Mouse (Mus musculus): ENCODE data around the gene Gm20388. TPM values are rescaled to one million over a fixed set of nuclear protein-coding genes. Genes with fewer than 3 reads are reported as not detected.

Gene Gm20388
- polyA plus RNA-seq, 1 experiment from 2014 or later, result not detected

DNA sequence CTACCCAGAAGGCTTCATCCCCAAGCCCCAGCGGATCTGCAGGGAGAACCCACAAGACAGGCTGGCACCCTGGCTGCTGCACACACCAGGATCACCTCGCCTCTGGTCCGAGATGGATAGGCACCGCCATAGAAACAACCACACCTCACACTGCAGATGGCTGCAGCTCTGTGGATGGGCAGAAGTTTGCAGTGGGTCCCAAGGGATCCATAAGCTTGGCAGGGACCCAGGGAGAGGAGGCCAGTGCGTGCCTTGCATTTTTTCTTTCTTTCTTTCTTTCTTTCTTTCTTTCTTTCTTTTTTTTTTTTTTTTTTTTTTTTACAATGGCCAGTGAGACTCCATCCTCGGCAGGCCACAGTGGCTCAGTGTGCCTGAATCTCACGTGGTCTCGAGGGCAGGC lies 1360.9 kb downstream of the Gm20388 start:
- H3K27me3 ChIP-seq, result peaks cover 9% of the 10 kb centered on the region
- H3K4me3 ChIP-seq, result no peak overlapping the region
- no peak overlapping the region for H3K9ac ChIP-seq
- H3K27ac ChIP-seq, result no peak overlapping the region
- 75% methylated on average over 8 of the region's 8 CpGs for WGBS
- ATAC-seq (replicated peaks; ENCODE audit: insufficient number of reproducible peaks, insufficient read depth, low FRiP score, low read depth), result no peak
- H3K4me2 ChIP-seq, result no peak overlapping the region
- no peaks in the 10 kb centered on the region for H3K9me3 ChIP-seq (replicated peaks)
- H3K4me1 ChIP-seq (replicated peaks), result peaks cover 4% of the 10 kb centered on the region
- no peaks in the 10 kb centered on the region for H3K36me3 ChIP-seq

DNA sequence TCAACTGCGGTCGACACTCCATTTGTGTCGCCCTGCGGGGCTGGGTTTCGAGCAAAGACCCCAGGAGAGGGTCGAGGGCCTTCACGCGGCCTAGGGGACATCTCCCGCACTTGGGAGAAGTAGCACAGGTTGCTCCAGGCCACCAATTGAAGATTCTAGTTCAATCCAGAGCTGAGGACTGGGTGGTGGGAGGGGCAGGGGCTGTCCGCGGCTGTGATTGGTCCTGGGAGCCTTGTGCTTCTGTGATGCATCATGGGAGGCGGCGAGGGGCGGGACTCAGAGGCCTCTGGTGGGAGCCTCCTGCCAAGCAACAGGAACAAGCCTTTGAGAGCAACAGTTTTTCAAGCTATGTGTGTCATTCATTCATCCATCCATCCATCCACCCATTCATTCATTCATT lies 1362.6 kb downstream of the Gm20388 start:
- Histone ChIP-seq H3K27me3 (peaks cover 9% of the 10 kb centered on the region), H3K4me2 (peak overlapping the region; percentile 48), H3K36me3 (no peaks in the 10 kb centered on the region), H3K4me1 (replicated peaks) (peaks cover 4% of the 10 kb centered on the region), H3K27ac (no peak overlapping the region), H3K4me3 (peak overlapping the region; percentile 25; the same call in 1 of the 2 replicates), H3K9me3 (replicated peaks) (no peaks in the 10 kb centered on the region), H3K9ac (no peak overlapping the region)
- WGBS, result 53% methylated on average over 14 of the region's 14 CpGs
- no peak for ATAC-seq (replicated peaks; ENCODE audit: insufficient number of reproducible peaks, insufficient read depth, low FRiP score, low read depth)

DNA sequence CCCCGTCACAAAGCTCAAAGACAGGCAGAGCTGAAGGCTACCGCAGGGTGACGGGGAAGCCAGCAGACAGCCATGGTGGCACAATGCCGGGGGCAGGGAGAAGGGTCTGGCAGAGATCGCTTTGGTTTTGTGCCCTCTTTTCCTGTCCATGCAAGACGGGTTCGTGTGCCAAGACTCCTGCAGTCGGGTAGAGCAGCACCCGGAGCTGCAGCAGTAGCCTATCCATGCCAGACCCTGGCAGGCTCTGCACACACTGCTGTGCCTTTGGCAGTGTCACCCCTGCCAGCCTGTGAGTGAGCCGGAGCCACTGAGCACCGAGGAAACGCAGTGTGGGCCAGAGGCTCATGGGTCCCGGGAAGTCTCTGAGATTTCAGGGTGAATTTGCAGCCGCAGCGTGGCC lies 1363.0 kb downstream of the Gm20388 start:
- Histone ChIP-seq H3K27me3 (peaks cover 9% of the 10 kb centered on the region), H3K4me1 (replicated peaks) (peaks cover 4% of the 10 kb centered on the region), H3K36me3 (no peaks in the 10 kb centered on the region), H3K4me2 (no peak overlapping the region), H3K27ac (no peak overlapping the region), H3K4me3 (no peak overlapping the region), H3K9ac (no peak overlapping the region), H3K9me3 (replicated peaks) (no peaks in the 10 kb centered on the region)
- 79% methylated on average over 15 of the region's 15 CpGs for WGBS
- ATAC-seq (replicated peaks; ENCODE audit: insufficient number of reproducible peaks, insufficient read depth, low FRiP score, low read depth), result no peak

DNA sequence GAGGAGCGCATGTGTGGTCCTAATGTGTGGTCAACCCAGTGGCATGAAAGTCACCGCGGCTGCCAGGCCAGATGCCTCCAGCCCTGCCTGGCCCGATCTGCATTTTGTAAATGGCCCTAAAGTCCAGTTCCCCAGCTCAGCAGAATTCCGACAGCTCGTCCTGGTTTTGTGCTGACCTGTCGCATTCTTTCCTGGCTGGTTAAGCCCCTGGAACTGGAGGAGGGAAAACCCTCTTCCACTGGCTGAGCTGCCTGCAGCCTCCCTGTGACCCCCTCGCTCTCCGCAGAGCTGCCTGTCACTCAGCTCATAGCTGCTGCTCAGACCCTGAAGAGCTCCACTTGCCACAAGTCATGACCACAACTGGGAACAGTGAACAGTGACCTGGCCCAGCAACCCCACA lies 1369.8 kb downstream of the Gm20388 start:
- no peak overlapping the region for H3K27ac ChIP-seq
- WGBS, result 49% methylated on average over 9 of the region's 9 CpGs

DNA sequence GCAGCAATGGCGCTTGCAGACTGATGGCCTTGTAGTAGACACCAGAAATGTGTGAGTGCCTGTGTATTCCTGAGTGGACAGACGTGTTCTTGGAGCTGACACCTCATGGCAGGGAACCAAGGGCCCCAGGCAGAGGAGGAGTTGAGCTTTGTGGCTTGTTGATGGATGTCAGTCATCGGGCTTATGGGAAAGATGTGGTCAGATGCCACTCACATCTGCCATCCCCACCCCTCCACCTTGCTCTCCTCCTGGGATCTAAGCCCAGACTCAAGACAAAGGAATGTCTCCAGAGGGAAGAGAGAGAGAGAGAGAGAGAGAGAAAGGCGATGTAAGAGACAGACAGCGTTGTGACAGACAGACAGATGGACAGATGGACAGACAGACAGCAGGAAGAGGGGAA lies 1378.7 kb downstream of the Gm20388 start:
- H3K4me1 ChIP-seq (replicated peaks), result peaks cover 23% of the 10 kb centered on the region
- no peak for ATAC-seq (replicated peaks; ENCODE audit: insufficient number of reproducible peaks, insufficient read depth, low FRiP score, low read depth)
- H3K4me2 ChIP-seq, result no peak overlapping the region
- no peaks in the 10 kb centered on the region for H3K36me3 ChIP-seq
- H3K27ac ChIP-seq, result no peak overlapping the region
- no peak overlapping the region for H3K4me3 ChIP-seq
- no peaks in the 10 kb centered on the region for H3K9me3 ChIP-seq (replicated peaks)
- no peak overlapping the region for H3K9ac ChIP-seq
- peaks cover 6% of the 10 kb centered on the region; the same call in 1 of the 2 replicates for H3K27me3 ChIP-seq
- 79% methylated on average over 5 of the region's 5 CpGs for WGBS

More for the DNA sequence above, 1369.8 kb downstream of the Gm20388 start:
- no peak overlapping the region for H3K9ac ChIP-seq
- H3K36me3 ChIP-seq, result no peaks in the 10 kb centered on the region
- H3K27me3 ChIP-seq, result no peaks in the 10 kb centered on the region; the same call in 1 of the 2 replicates
- no peak overlapping the region for H3K4me3 ChIP-seq
- no peak for ATAC-seq (replicated peaks; ENCODE audit: insufficient number of reproducible peaks, insufficient read depth, low FRiP score, low read depth)
- no peak overlapping the region for H3K4me2 ChIP-seq
- H3K4me1 ChIP-seq (replicated peaks), result peaks cover 5% of the 10 kb centered on the region; the same call in 1 of the 2 replicates
- H3K9me3 ChIP-seq (replicated peaks), result no peaks in the 10 kb centered on the region

DNA sequence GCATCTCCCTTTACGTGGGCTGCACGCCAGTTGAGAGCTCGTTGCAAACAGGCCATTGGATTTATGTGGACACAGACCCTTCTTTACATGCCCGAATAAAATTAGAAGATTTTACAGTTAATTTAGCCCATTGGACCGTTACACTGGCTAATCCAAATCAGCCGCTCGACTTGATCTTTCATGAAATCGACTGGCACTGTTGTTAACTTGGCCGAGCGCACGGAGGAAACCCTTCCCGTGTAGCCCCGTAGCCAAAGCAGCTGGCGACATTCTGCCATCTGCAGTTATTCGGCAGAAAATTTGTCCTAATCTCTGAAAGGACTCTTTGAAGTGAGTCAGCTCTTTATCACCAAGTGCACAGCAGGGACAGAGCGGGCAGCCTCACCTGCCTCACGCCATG lies 1379.9 kb downstream of the Gm20388 start:
- Histone ChIP-seq H3K36me3 (no peaks in the 10 kb centered on the region), H3K4me2 (no peak overlapping the region), H3K9ac (no peak overlapping the region), H3K27me3 (peaks cover 6% of the 10 kb centered on the region; the same call in 1 of the 2 replicates), H3K9me3 (replicated peaks) (no peaks in the 10 kb centered on the region), H3K4me3 (no peak overlapping the region), H3K4me1 (replicated peaks) (peaks cover 31% of the 10 kb centered on the region), H3K27ac (no peak overlapping the region)
- no peak for ATAC-seq (replicated peaks; ENCODE audit: insufficient number of reproducible peaks, insufficient read depth, low FRiP score, low read depth)
- 83% methylated on average over 17 of the region's 17 CpGs for WGBS

DNA sequence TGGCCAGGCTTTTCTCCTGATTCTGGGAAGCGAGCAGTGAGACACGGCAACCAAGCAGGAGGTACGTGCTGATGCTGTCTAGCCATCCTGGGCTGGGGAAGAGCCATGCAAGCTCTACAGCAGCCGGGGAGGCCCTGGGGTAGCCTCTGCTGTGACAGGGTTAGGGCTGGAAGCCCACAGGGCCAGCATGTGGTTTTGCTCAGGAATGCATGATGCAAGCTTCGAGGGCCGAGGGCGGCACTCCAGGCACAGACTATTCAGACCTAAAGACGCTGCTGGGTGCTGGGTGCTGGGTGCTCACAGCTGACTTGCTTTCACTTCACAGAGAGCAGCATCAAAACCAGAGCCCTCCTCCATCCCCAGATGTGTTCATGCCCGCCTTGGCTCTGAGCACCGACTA lies 1382.8 kb downstream of the Gm20388 start:
- 88% methylated on average over 10 of the region's 10 CpGs for WGBS
- Histone ChIP-seq H3K27me3 (peaks cover 6% of the 10 kb centered on the region; the same call in 1 of the 2 replicates), H3K9me3 (replicated peaks) (no peaks in the 10 kb centered on the region), H3K9ac (no peak overlapping the region), H3K4me1 (replicated peaks) (peaks cover 16% of the 10 kb centered on the region), H3K4me2 (no peak overlapping the region), H3K27ac (no peak overlapping the region), H3K36me3 (no peaks in the 10 kb centered on the region), H3K4me3 (no peak overlapping the region)
- no peak for ATAC-seq (replicated peaks; ENCODE audit: insufficient number of reproducible peaks, insufficient read depth, low FRiP score, low read depth)

DNA sequence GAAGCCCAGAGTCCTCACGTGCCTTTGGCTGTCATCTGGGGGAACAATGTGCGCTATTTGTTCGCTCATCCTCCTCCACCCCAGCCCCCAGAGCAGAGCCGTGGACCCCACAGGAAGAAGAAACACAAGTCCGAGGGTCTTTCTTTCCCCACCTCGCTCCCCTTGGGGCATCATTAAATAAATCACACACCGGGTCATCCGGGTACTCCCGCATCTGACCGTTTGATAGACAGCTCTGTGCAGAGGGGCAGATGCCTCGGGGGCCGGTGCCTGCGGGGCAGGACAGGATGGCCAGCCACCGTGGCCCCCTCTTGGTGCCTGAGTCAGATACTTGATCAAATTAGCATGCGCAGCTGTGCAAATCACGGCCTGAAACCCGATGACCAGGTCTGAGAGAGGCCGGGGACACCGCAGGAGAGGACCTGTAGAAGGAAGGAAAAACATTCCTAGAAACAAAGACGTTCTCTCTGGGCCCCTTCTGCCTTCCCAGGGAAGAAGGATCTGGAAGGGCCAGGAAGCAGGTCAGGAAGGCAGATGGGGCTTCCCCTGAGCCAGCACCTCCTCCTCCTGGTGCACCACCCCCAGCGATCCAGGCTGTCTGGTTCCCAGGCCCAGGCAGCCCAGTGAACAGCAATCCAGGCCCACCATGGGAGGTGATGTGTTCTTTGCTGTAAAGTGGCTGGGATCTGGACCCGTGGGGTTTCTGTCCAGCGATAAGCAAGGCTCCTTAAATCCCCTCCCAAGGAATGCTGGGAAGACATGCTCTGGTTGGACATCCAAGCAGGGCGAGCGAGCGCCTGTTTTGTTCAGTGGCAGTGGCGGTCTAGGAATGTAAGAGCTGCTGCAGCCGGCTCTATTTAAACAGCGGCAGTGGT lies 1383.8 kb downstream of the Gm20388 start:
- WGBS, result 40% methylated on average over 29 of the region's 29 CpGs
- ATAC-seq (replicated peaks; ENCODE audit: insufficient number of reproducible peaks, insufficient read depth, low FRiP score, low read depth), result peak; percentile 48; the same call in 1 of the 2 replicates
- Histone ChIP-seq H3K9ac (no peak overlapping the region), H3K27me3 (peaks cover 6% of the 10 kb centered on the region; the same call in 1 of the 2 replicates), H3K9me3 (replicated peaks) (no peaks in the 10 kb centered on the region), H3K36me3 (no peaks in the 10 kb centered on the region), H3K27ac (no peak overlapping the region), H3K4me2 (peak overlapping the region; percentile 9; the same call in 1 of the 2 replicates), H3K4me1 (replicated peaks) (peaks cover 16% of the 10 kb centered on the region), H3K4me3 (no peak overlapping the region)

DNA sequence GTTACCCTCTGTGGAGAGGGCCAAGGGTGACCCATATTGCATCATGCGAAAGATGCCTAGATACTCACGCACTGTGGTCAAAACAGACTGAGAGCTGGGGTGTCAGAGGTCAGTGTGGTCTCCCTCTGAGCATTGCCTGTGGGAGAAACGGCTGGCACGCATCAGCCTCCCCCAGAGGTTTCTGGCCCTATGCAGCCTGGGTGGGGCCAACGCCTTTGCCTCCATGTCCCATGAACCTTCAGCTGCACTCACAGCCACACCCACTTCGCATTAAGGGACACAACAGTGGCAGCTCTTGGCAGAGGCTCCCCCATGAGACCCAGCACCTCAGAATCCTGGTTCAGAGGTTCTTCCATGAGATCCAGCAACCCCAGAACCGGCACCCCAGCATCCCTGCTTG lies 1385.4 kb downstream of the Gm20388 start:
- H3K9ac ChIP-seq, result no peak overlapping the region

DNA sequence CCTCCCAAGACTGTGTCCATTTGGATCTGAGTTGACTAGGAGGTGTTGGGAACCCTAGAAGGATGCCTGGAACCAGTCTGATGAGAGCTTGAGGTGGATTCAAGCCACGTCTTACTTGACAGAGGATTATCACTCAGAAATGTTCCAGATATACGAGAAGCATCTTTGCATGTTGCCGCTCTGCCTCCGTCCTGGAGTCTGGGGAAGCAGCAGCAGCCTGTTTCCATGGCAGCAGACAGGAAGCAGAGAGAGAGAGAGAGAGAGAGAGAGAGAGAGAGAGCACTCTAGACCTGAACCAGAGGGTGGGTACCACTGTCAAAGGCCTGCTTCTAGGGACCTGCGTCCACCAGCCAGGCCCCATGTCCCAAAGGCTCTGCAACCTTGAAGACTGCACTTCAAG lies 1386.0 kb downstream of the Gm20388 start:
- Histone ChIP-seq H3K4me1 (replicated peaks) (peaks cover 26% of the 10 kb centered on the region), H3K4me2 (no peak overlapping the region), H3K27me3 (peaks cover 6% of the 10 kb centered on the region; the same call in 1 of the 2 replicates), H3K27ac (no peak overlapping the region), H3K9me3 (replicated peaks) (no peaks in the 10 kb centered on the region), H3K4me3 (no peak overlapping the region), H3K9ac (no peak overlapping the region), H3K36me3 (no peaks in the 10 kb centered on the region)
- no peak for ATAC-seq (replicated peaks; ENCODE audit: insufficient number of reproducible peaks, insufficient read depth, low FRiP score, low read depth)
- 67% methylated on average over 5 of the region's 5 CpGs for WGBS

More for the DNA sequence above, 1385.4 kb downstream of the Gm20388 start:
- Histone ChIP-seq H3K36me3 (no peaks in the 10 kb centered on the region), H3K4me3 (no peak overlapping the region), H3K27me3 (peaks cover 6% of the 10 kb centered on the region; the same call in 1 of the 2 replicates), H3K27ac (no peak overlapping the region), H3K4me1 (replicated peaks) (peaks cover 22% of the 10 kb centered on the region), H3K9me3 (replicated peaks) (no peaks in the 10 kb centered on the region), H3K4me2 (no peak overlapping the region)
- WGBS, result 83% methylated on average over 7 of the region's 7 CpGs
- ATAC-seq (replicated peaks; ENCODE audit: insufficient number of reproducible peaks, insufficient read depth, low FRiP score, low read depth), result no peak

DNA sequence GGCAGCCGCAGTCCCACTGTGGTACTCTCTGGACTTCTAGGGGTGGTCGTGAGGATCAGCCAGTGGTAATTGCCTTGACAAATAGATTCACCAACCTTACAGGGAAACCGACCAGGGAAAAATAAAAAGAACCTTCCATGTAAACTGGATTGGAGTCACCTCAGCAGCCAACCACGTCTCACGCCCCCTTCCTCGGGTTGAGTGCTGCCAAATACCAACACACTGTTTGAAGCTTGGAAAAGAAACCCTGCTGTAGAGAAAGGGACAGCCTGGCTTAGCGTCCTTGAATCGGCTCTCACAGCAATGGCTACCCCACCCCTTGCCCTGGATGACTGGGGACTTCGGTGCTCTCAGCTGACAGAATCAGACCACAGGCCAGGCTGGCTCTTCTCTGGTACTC lies 1386.7 kb downstream of the Gm20388 start:
- Histone ChIP-seq H3K36me3 (no peaks in the 10 kb centered on the region), H3K4me2 (no peak overlapping the region), H3K27me3 (peaks cover 6% of the 10 kb centered on the region; the same call in 1 of the 2 replicates), H3K9ac (no peak overlapping the region), H3K4me1 (replicated peaks) (peaks cover 32% of the 10 kb centered on the region), H3K4me3 (no peak overlapping the region), H3K27ac (no peak overlapping the region), H3K9me3 (replicated peaks) (no peaks in the 10 kb centered on the region)
- WGBS, result 74% methylated on average over 9 of the region's 9 CpGs
- ATAC-seq (replicated peaks; ENCODE audit: insufficient number of reproducible peaks, insufficient read depth, low FRiP score, low read depth), result no peak
